Mouse (Mus musculus) 3T3-L1 (cell line): ENCODE measurements around the gene Olfr201.
"Not testable (repeated sequence)": the region's sequence is repeated elsewhere in the genome, so short reads cannot be mapped to it uniquely, and the experiment has no call there.

Experiments
- DNase-seq: peaks from one replicate; pipeline ENCODE4 v3.0.0-alpha.2; 2015; ENCODE audit warnings: low read depth, low spot score

The Olfr201 gene

GRCm38 (mm10) chr16:59272532-59272931 lies at the start of gene Olfr201:
TSS of gene Olfr201 (minus strand) at chr16:59272632.
- not testable (repeated sequence) for DNase-seq

- DNase-seq = no peak
Observed at GRCm38 (mm10) chr16:59318148-59318547, 45.7 kb upstream of the Olfr201 start, which contains the start of gene Olfr204. TSS of gene Olfr204 (minus strand) at chr16:59318248.

GRCm38 (mm10) chr16:59298581-59298980 lies 26.1 kb upstream of the Olfr201 start, which contains the start of gene Olfr203:
TSS of gene Olfr203 (plus strand) at chr16:59298881.
- DNase-seq = no peak

- DNase-seq = not testable (repeated sequence)
Observed at GRCm38 (mm10) chr16:59287576-59287975, 15.1 kb upstream of the Olfr201 start.

GRCm38 (mm10) chr16:59286693-59287092 lies 14.3 kb upstream of the Olfr201 start, which contains the start of gene Olfr202:
TSS of gene Olfr202 (minus strand) at chr16:59286793.
- no peak for DNase-seq

GRCm38 (mm10) chr16:59283476-59283875 lies 11.0 kb upstream of the Olfr201 start:
- no peak for DNase-seq

- DNase-seq = no peak
Observed at GRCm38 (mm10) chr16:59280542-59280941, 8.1 kb upstream of the Olfr201 start.

GRCm38 (mm10) chr16:59269097-59269496 lies 3.3 kb downstream of the Olfr201 start:
- DNase-seq = not testable (repeated sequence)

- no peak for DNase-seq
Observed at GRCm38 (mm10) chr16:59249684-59250083, 22.7 kb downstream of the Olfr201 start.

- not testable (repeated sequence) for DNase-seq
Observed at GRCm38 (mm10) chr16:59219667-59220066, 52.8 kb downstream of the Olfr201 start, which contains the start of gene Olfr199. TSS of gene Olfr199 (minus strand) at chr16:59219767.

GRCm38 (mm10) chr16:59217861-59218260 lies 54.6 kb downstream of the Olfr201 start:
- not testable (repeated sequence) for DNase-seq
